Mouse (Mus musculus): ENCODE measurements around the gene Timm17b.
A peak's percentile ranks its signal among the peaks of the same experiment; 100 is the strongest.

Timm17b gene

DNA sequence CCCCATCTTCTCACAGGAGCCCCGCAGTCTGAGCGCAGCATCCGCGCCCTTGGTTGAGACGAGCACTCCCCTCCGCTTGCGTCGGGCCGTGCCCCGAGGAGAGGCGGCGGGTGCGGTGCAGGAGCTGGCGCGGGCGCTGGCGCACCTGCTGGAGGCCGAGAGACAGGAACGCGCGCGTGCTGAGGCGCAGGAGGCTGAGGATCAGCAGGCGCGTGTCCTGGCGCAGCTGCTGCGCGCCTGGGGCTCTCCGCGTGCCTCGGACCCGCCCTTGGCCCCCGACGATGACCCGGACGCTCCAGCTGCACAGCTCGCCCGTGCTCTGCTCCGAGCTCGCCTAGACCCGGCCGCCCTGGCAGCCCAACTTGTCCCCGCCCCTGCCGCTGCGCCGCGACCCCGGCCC lies 22.9 kb downstream of the Timm17b start:
- DNase-seq, result peak; percentile 42 to 63

DNA sequence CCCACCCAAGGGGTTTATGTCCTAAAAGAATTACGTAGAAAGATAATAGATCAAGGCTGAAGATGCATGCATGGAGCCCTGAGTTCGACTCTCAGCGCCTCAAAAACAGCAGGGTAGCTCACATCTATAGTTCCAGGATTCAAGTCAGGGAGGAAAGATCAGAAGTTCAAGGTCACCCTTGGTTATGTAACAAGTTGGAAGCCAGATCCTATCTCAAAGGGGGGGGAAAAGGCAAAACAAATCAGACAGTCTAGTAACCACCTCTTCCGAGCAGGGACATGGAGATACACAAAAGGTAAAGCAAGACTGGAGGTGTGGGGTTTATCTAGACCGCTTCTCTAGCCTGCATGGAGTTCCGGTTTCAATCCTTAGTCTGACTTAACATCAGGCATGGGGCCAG lies 27.1 kb downstream of the Timm17b start:
- DNase-seq, result no peak

GRCm38 (mm10) chrX:7927116-7927515 lies 28.0 kb downstream of the Timm17b start:
- no peak for DNase-seq

DNA sequence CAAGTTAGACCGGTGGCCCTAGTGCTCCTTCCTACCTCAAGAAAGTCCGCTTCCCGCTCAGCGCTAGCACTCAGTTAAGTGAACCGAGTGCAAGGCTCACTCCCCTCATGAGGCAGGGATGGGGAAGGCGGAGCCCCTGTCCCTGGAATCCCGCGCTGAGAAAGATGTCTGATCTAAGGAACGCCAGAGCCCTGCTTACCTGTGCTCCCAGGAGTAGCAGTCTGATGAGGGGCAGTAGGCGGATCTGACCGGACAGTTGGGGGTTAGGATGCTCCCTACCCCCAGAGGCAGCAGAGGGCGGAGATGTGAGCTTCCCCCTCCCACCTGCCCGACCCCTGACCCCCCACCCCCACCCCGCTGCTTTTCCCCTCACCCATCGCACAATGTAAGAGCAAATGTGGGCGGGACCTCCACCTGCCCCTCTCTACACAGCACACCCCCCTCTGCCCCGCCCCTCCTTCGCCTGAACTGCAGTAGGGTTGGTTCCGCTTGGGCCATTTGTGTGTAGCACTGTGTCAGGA lies 29.2 kb downstream of the Timm17b start, which contains the start of gene Eras:
TSS of gene Eras (minus strand) at position 338 of the 521 bp plus-strand sequence.
- no peak for DNase-seq

- peak in 1 of 2 experiments; percentile 19 for DNase-seq
Observed at GRCm38 (mm10) chrX:7936874-7937273, 37.7 kb downstream of the Timm17b start.

DNA sequence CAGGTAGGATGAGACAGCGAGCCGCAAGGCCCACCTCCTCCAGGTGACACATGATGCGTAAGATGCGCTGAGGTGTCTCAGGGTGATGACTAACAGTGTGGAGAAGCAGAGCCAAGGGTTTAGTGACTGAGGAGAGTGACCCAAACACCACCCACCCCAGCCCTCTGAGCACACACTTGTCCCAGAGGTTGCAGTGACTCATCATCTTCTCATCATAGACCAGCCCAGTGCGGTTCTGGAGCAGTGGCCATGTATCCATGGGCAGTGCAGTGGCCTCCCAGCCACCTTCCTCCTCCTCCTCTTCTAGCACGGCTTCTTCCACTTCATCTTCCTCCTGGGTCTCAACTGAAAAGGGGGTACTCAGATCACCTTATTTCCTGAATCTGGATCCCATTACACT lies 38.5 kb downstream of the Timm17b start:
- DNase-seq, result no peak

DNA sequence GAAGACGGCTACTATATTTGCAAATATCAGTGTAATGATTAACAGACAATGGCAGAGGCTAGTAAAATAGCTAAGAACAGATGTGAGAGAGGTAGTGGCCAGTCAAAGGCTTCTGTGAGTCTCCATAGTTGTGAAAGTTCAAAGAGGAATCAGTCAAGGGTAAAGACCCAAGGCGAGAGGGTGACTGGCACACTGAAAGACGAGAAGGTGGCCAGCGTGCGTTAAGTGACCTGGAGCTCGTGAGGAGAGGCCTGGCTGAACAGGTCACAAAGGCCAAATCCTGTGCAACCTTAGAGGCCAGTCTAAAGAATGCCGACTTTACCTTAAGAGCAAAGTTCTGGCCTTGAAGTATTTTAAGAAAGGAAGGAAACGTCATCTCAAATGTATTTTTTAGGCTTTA lies 46.5 kb downstream of the Timm17b start:
- DNase-seq, result no peak

DNA sequence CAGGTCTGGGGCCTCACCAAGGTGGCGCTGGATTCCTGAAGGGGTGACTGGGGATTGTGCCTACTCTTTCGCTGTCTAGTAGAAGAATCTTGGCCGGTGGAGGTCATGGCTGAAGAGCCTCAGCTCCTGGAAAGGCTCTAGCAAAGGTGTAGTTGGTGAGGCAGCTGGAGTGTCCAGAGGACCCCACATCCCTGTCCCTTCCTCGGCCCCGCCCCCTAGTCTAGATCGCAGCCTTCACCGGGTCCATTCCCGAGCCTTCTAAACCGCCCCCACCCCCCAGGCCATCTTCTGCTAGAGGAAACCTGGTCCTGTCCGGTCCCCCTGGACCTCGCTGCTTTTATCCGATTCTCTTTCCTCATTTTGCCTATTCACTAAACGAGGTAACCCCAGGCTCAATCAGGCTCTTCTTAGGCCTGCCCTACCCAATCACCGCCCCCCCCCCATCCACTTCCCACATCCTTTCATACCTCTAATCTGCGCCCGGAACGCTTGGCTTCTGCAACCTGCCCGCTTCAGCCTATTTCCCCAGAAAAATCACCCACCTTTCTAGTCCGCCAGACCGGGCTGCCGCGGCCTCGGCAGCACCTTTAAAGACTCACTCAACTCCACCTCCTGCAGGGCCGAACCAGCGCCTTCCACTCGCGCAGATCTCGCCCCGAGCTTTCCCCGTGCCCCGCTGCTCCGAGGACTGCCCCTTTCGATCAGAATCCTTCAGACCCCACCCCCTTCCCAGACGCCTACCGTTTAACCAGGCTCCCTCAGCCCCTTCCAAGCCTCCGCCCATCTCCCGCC lies 48.1 kb downstream of the Timm17b start, which contains the start of gene Hdac6:
TSS of gene Hdac6 (minus strand) at position 782 of the 792 bp plus-strand sequence.
- DNase-seq, result peak; percentile 15 to 45

DNA sequence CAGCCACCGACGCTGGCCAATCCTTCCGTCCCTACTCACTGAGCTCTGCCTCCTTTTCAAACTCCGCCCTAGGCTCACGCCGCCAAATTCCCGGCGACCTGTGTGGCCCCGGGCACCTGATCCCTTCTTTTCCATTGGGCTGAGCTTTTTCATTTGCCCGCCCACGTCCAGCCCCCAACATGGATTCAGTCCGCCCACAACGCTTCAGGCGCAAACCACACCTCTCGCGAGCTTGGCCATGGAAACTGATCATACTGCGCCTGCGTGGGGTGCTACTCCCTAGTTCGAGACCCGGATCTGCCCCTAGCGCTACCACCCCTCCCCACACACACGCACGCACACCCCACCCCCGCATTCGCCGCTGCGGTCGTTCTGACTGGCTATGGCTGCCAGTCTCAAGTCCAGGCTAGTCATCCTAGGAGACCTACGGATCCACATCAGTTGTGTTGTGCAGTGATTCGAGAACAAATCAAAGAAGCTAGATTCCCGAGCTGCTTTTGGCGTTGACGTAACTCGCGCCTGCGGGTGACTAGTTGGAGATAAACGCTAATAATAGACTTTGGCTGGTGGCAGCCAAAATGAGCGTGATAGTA lies 48.8 kb downstream of the Timm17b start:
- peak; percentile 89 to 91 for DNase-seq

- DNase-seq, result no peak
Observed at GRCm38 (mm10) chrX:7950091-7950490, 50.9 kb downstream of the Timm17b start.

Measured in cerebellum, postnatal 25 days (tissue).